Mouse (Mus musculus): ENCODE measurements around the gene Cbx1. TPM values are rescaled to one million over a fixed set of nuclear protein-coding genes. Genes with fewer than 3 reads are reported as not detected.

Cbx1 gene
- 10 to 100 TPM; 40.8 to 43.3 TPM for total RNA-seq (2021)
- long read RNA-seq, experiment 1, partial matches to known transcripts, result 4 of 19 reads
- long read RNA-seq, experiment 1, other reads (novel, unspliced or antisense), result 12 of 19 reads
- long read RNA-seq, experiment 2, partial matches to known transcripts, result 2 of 11 reads
- long read RNA-seq, experiment 2, other reads (novel, unspliced or antisense), result 9 of 11 reads

- peak; percentile 89 to 92 for DNase-seq (ENCODE audit: low spot score in 2 of 2)
Measured at GRCm38 (mm10) chr11:96788871-96789795, at the start of gene Cbx1. Gene Cbx1 (plus strand): TSS chr11:96789127.

- no peak for DNase-seq (ENCODE audit: low spot score in 2 of 2)
Measured at GRCm38 (mm10) chr11:96740796-96741195, 48.1 kb upstream of the Cbx1 start.

GRCm38 (mm10) chr11:96741995-96742394 lies 46.9 kb upstream of the Cbx1 start:
- peak; percentile 12 to 38 for DNase-seq (ENCODE audit: low spot score in 2 of 2)

- no peak for DNase-seq (ENCODE audit: low spot score in 2 of 2)
Measured at GRCm38 (mm10) chr11:96743000-96743399, 45.9 kb upstream of the Cbx1 start.

GRCm38 (mm10) chr11:96743891-96744290 lies 45.0 kb upstream of the Cbx1 start:
- DNase-seq (ENCODE audit: low spot score in 2 of 2), result no peak

- no peak for DNase-seq (ENCODE audit: low spot score in 2 of 2)
Measured at GRCm38 (mm10) chr11:96746648-96747047, 42.3 kb upstream of the Cbx1 start.

GRCm38 (mm10) chr11:96747555-96747954 lies 41.4 kb upstream of the Cbx1 start:
- DNase-seq (ENCODE audit: low spot score in 2 of 2), result no peak

- DNase-seq (ENCODE audit: low spot score in 2 of 2), result no peak
Measured at GRCm38 (mm10) chr11:96755298-96755697, 33.6 kb upstream of the Cbx1 start.

- no peak for DNase-seq (ENCODE audit: low spot score in 2 of 2)
Measured at GRCm38 (mm10) chr11:96757421-96757820, 31.5 kb upstream of the Cbx1 start.

- no peak for DNase-seq (ENCODE audit: low spot score in 2 of 2)
Measured at GRCm38 (mm10) chr11:96758402-96758801, 30.5 kb upstream of the Cbx1 start.

GRCm38 (mm10) chr11:96760042-96760441 lies 28.9 kb upstream of the Cbx1 start:
- DNase-seq (ENCODE audit: low spot score in 2 of 2), result peak; percentile 38 to 45

- peak; percentile 36 to 65 for DNase-seq (ENCODE audit: low spot score in 2 of 2)
Measured at GRCm38 (mm10) chr11:96761984-96762383, 26.9 kb upstream of the Cbx1 start.

- DNase-seq (ENCODE audit: low spot score in 2 of 2), result no peak
Measured at GRCm38 (mm10) chr11:96762742-96763470, 26.0 kb upstream of the Cbx1 start.

- DNase-seq (ENCODE audit: low spot score in 2 of 2), result no peak
Measured at GRCm38 (mm10) chr11:96764511-96765350, 24.2 kb upstream of the Cbx1 start.

GRCm38 (mm10) chr11:96765645-96766044 lies 23.3 kb upstream of the Cbx1 start:
- no peak for DNase-seq (ENCODE audit: low spot score in 2 of 2)

- DNase-seq (ENCODE audit: low spot score in 2 of 2), result peak; percentile 45 to 56
Measured at GRCm38 (mm10) chr11:96766555-96766954, 22.4 kb upstream of the Cbx1 start.

GRCm38 (mm10) chr11:96767096-96767495 lies 21.8 kb upstream of the Cbx1 start:
- DNase-seq (ENCODE audit: low spot score in 2 of 2), result no peak

GRCm38 (mm10) chr11:96768240-96768639 lies 20.7 kb upstream of the Cbx1 start:
- no peak for DNase-seq (ENCODE audit: low spot score in 2 of 2)

GRCm38 (mm10) chr11:96771274-96771975 lies 17.5 kb upstream of the Cbx1 start:
- no peak for DNase-seq (ENCODE audit: low spot score in 2 of 2)

GRCm38 (mm10) chr11:96772413-96772812 lies 16.5 kb upstream of the Cbx1 start:
- DNase-seq (ENCODE audit: low spot score in 2 of 2), result no peak

Measured in left cerebral cortex, adult 18-20 months (tissue).